Mouse (Mus musculus) spleen, adult 2 months (tissue): ENCODE results near the gene Odf4.

Experiments
- CTCF ChIP-seq: fragments of 200-500 bp; IDR thresholded peaks from 2 replicates; pipeline ENCODE4 v1.5.1; 2011; ENCODE audit warnings: mild to moderate bottlenecking, inconsistent platforms; ENCODE audit not compliant: insufficient read depth, insufficient read length, insufficient replicate concordance; ENCODE audit errors: extremely low read depth
- POLR2A ChIP-seq: fragments of 200-500 bp; IDR thresholded peaks from 2 replicates; pipeline ENCODE4 v1.6.1; 2011; ENCODE audit warnings: low read depth, low read length, inconsistent platforms

DNA sequence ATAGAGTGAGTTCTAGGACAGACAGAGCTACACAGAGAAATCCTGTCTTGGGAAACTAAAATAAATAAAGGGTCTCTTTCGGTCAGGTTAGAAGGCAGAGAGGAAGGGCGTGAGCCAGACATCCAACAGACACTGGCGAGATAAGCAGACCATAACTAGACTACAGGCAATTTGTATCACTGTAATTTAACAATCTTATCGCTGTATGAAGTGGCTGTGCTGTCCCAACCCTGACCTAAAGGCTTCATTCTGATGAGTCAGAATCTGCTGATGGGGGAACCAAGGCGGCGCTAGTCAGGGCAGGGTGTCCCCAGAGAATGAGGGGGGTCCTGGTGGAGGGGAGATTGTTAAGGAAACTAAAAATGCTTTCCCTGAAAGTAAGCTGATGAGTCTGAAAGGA is 28.1 kb downstream of the Odf4 start:
- no peak for TF ChIP-seq POLR2A
- no peak for TF ChIP-seq CTCF
